9 mouse cellular contexts compared by ENCODE assay signal in the genomic region with DNA sequence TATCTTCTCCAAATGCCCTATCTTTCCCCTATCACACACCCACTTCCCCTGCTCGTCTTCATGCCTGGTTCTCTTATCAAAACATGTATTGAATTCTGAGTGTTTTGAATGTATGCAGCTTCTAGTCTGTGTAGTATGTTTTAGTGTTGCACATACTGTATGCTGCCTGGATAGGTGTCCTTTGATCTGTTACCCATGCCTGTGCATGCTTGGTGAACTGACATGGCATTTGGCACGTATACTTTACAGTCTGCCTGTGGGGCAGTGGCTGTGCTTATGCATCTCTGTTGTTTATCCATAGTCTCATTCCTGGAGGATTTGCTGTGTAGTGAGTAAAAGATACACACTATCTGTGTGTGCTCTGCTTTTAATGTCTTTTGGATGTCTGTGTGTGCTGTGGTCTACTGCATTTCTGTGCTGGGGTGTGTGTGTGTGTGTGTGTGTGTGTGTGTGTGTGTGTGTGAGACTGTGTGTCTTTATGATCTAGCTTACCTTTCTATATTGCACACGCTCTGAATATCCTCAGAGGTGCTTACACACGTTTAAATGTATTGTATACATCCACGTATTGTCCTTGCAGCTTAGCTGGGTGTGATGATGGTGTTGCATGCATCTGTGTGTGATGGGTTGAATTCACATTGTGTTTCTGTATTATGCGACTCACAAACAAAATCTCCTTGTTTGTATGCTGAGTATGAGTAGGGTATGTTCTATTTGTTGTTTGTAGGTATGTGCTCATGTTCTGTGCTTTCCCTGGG.
A peak's percentile ranks its signal among the peaks of the same experiment; 100 is the strongest.
DNase-seq lines count a peak whose midpoint lies in the region; ATAC-seq and TF ChIP-seq lines count a peak whose summit lies in the region.
"Had no signal": no experiment of that assay in that cellular context is flagged by ENCODE, and none has a peak within 500 bp of the region (broad histone marks: within the 10 kb centered on the region; RNA-seq: fewer than 3 reads in every experiment).

No protein-coding gene starts in this region.

- no peak overlapping the region for H3K9ac ChIP-seq in kidney, embryonic 15.5 days
- H3K9ac ChIP-seq in forebrain, embryonic 12.5 days = no peak overlapping the region
- H3K9ac ChIP-seq in hindbrain, embryonic 12.5 days = no peak overlapping the region
- no peak overlapping the region for H3K9ac ChIP-seq in midbrain, embryonic 15.5 days

- WGBS in kidney, embryonic 15.5 days = 65% methylated on average over 6 of the region's 6 CpGs
- WGBS in kidney, adult 2 months = 75% methylated on average over 6 of the region's 6 CpGs
- 65% methylated on average over 6 of the region's 6 CpGs for WGBS in forebrain, embryonic 12.5 days
- 70% methylated on average over 6 of the region's 6 CpGs for WGBS in hindbrain, embryonic 12.5 days
- 65% methylated on average over 6 of the region's 6 CpGs for WGBS in midbrain, embryonic 15.5 days

- H3K36me3 ChIP-seq in kidney, embryonic 15.5 days = no peaks in the 10 kb centered on the region
- no peaks in the 10 kb centered on the region for H3K36me3 ChIP-seq in kidney, adult 2 months (ENCODE audit: control insufficient read depth, insufficient read depth, low read length)
- no peaks in the 10 kb centered on the region for H3K36me3 ChIP-seq in forebrain, embryonic 12.5 days (replicated peaks)
- H3K36me3 ChIP-seq in hindbrain, embryonic 12.5 days = no peaks in the 10 kb centered on the region
- no peaks in the 10 kb centered on the region for H3K36me3 ChIP-seq in midbrain, embryonic 15.5 days (replicated peaks)

- ATAC-seq in kidney, embryonic 15.5 days (replicated peaks; ENCODE audit: low FRiP score) = no peak
- peak; percentile 31; the same call in 1 of the 2 replicates for ATAC-seq in forebrain, embryonic 12.5 days (ENCODE audit: low FRiP score)
- peak; percentile 28 for ATAC-seq in hindbrain, embryonic 12.5 days (ENCODE audit: low FRiP score)
- ATAC-seq in midbrain, embryonic 15.5 days (replicated peaks) = peak; percentile 57

- no peaks in the 10 kb centered on the region for H3K27me3 ChIP-seq in kidney, embryonic 15.5 days
- no peaks in the 10 kb centered on the region for H3K27me3 ChIP-seq in kidney, adult 2 months (replicated peaks; ENCODE audit: control insufficient read depth, insufficient read depth, low read length)
- H3K27me3 ChIP-seq in forebrain, embryonic 12.5 days = no peaks in the 10 kb centered on the region
- no peaks in the 10 kb centered on the region for H3K27me3 ChIP-seq in hindbrain, embryonic 12.5 days
- H3K27me3 ChIP-seq in midbrain, embryonic 15.5 days (replicated peaks) = no peaks in the 10 kb centered on the region
- H3K27me3 ChIP-seq: megakaryocyte, embryonic 14.5 days had no signal

- DNase-seq in kidney, adult 2 months = no peak
- no peak for DNase-seq in layer of hippocampus, adult 2 months (ENCODE audit: low spot score in 2 of 2)
- DNase-seq in heart, postnatal 36 days = no peak
- DNase-seq: thymus, postnatal 25 days had no signal

- intact Hi-C loops in heart, postnatal 36 days (cut with DNase I) = loop anchor here (2.0 to 5.0 kb wide), 4 partner anchors 91 to 964 kb away; no protein-coding TSS in a partner anchor

- no peak overlapping the region for H3K4me3 ChIP-seq in kidney, embryonic 15.5 days (replicated peaks)
- no peak overlapping the region for H3K4me3 ChIP-seq in kidney, adult 2 months (ENCODE audit: insufficient read depth, low read depth, low read length)
- H3K4me3 ChIP-seq in forebrain, embryonic 12.5 days (replicated peaks) = no peak overlapping the region
- H3K4me3 ChIP-seq in hindbrain, embryonic 12.5 days = no peak overlapping the region
- no peak overlapping the region for H3K4me3 ChIP-seq in midbrain, embryonic 15.5 days
- no peak overlapping the region for H3K4me3 ChIP-seq in layer of hippocampus, adult 2 months
- H3K4me3 ChIP-seq: megakaryocyte, embryonic 14.5 days had no signal

- TF ChIP-seq CTCF in kidney, adult 2 months (conservative IDR thresholded peaks at IDR 0.05; ENCODE audit: insufficient read depth, insufficient read length, low read depth, low read length) = no peak
- no peak for TF ChIP-seq CTCF in layer of hippocampus, adult 2 months (conservative IDR thresholded peaks at IDR 0.05)

- H3K9me3 ChIP-seq in kidney, embryonic 15.5 days (replicated peaks) = no peaks in the 10 kb centered on the region
- H3K9me3 ChIP-seq in forebrain, embryonic 12.5 days = no peaks in the 10 kb centered on the region
- no peaks in the 10 kb centered on the region for H3K9me3 ChIP-seq in hindbrain, embryonic 12.5 days (replicated peaks)
- H3K9me3 ChIP-seq in midbrain, embryonic 15.5 days = no peaks in the 10 kb centered on the region
- H3K9me3 ChIP-seq: megakaryocyte, embryonic 14.5 days had no signal

- peaks cover 10% of the 10 kb centered on the region for H3K4me1 ChIP-seq in kidney, embryonic 15.5 days
- peaks cover 7% of the 10 kb centered on the region for H3K4me1 ChIP-seq in kidney, adult 2 months (ENCODE audit: control insufficient read depth, insufficient read depth, low read length)
- H3K4me1 ChIP-seq in forebrain, embryonic 12.5 days = peaks cover 10% of the 10 kb centered on the region; the same call in 1 of the 2 replicates
- H3K4me1 ChIP-seq in hindbrain, embryonic 12.5 days = peaks cover 6% of the 10 kb centered on the region; the same call in 1 of the 2 replicates
- H3K4me1 ChIP-seq in midbrain, embryonic 15.5 days = peaks cover 3% of the 10 kb centered on the region; the same call in 1 of the 2 replicates
- H3K4me1 ChIP-seq: megakaryocyte, embryonic 14.5 days had no signal

- peak overlapping the region; percentile 29; the same call in 1 of the 2 replicates for H3K27ac ChIP-seq in kidney, embryonic 15.5 days
- H3K27ac ChIP-seq in kidney, adult 2 months (ENCODE audit: insufficient read depth, low read depth, low read length) = no peak overlapping the region
- no peak overlapping the region for H3K27ac ChIP-seq in forebrain, embryonic 12.5 days
- no peak overlapping the region for H3K27ac ChIP-seq in hindbrain, embryonic 12.5 days
- H3K27ac ChIP-seq in midbrain, embryonic 15.5 days = no peak overlapping the region
- H3K27ac ChIP-seq in layer of hippocampus, adult 2 months = no peak overlapping the region

- no peak for TF ChIP-seq POLR2A in kidney, adult 2 months (IDR thresholded peaks at IDR 0.05; ENCODE audit: low read depth, low read length)

- H3K4me2 ChIP-seq in kidney, embryonic 15.5 days = no peak overlapping the region
- no peak overlapping the region for H3K4me2 ChIP-seq in forebrain, embryonic 12.5 days
- no peak overlapping the region for H3K4me2 ChIP-seq in hindbrain, embryonic 12.5 days (replicated peaks)
- H3K4me2 ChIP-seq in midbrain, embryonic 15.5 days = no peak overlapping the region
